6 mouse cellular contexts compared by ENCODE assay signal in the genomic region with DNA sequence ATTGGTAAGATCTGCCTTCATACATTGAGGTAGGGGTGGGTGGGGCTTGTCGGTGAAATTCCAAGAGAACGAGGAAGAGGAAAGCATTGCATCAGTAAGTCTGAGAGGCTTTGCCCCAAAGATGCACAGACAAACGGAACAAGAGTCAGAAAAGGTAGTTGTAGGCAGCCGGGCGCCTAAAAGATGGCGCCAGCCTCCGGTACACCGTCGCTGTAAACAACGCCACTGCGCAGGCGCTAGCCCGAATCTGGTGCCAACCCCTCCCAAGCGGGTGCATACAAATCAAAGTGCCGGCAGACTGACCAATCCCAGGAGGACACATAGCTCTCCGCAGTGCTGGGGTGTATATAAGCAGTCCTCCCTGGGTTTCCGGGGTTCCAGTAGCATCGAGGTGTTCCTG.
A peak's percentile ranks its signal among the peaks of the same experiment; 100 is the strongest.
DNase-seq lines count a peak whose midpoint lies in the region; TF ChIP-seq lines count a peak whose summit lies in the region.
"Not testable (repeated sequence)": the region's sequence is repeated elsewhere in the genome, so short reads cannot be mapped to it uniquely, and the experiment has no call there.

No protein-coding gene starts in this region.

- TF ChIP-seq POLR2A in testis, adult 2 months (IDR thresholded peaks at IDR 0.05; ENCODE audit: control insufficient read depth, low read depth, low read length) = peak; percentile 68

- H3K4me3 ChIP-seq in testis, adult 2 months (ENCODE audit: control insufficient read depth, low read depth, low read length) = peak overlapping the region; percentile 81

- DNase-seq in ES-CJ7 (ENCODE audit: low read depth, low spot score) (peak; percentile 7), R1 (ENCODE audit: low read depth, low spot score) (peak; percentile 44), ZHBTc4 (ENCODE audit: low read depth, low spot score) (peak; percentile 15)
- DNase-seq in heart, adult 11 months = peak; percentile 22
- peak; percentile 71 for DNase-seq in testis, postnatal 14 days (ENCODE audit: low spot score)

- not testable (repeated sequence) for H3K4me1 ChIP-seq in testis, adult 2 months (ENCODE audit: control insufficient read depth, insufficient read depth, low read length)

- peak overlapping the region; percentile 39; the same call in 1 of the 2 replicates for H3K27ac ChIP-seq in testis, adult 2 months (ENCODE audit: control insufficient read depth, insufficient read depth, low read depth, low read length)

- H3K36me3 ChIP-seq in testis, adult 2 months (ENCODE audit: control insufficient read depth, insufficient read depth, low read length) = not testable (repeated sequence)

- not testable (repeated sequence) for H3K27me3 ChIP-seq in testis, adult 2 months (ENCODE audit: control insufficient read depth, insufficient read depth, low read length)

- not testable (repeated sequence) for TF ChIP-seq CTCF in testis, adult 2 months (IDR thresholded peaks at IDR 0.05; ENCODE audit: control insufficient read depth, insufficient read depth, insufficient replicate concordance, low read depth, low read length)

Comparison
In these comparisons a context has a peak if more than half of its experiments do, and no peak if none do; other contexts are left out.
1. Peak in every context shown above with its lines: DNase-seq, H3K4me3 ChIP-seq and H3K27ac ChIP-seq.
2. DNase-seq: peak in every context shown above with its lines; median percentile 71 in testis, postnatal 14 days; 44 in R1; 22 in heart, adult 11 months; 15 in ZHBTc4; 7 in ES-CJ7.